Mouse (Mus musculus) neutrophil, adult 59 days (primary cell): ENCODE results near the gene Marveld3. TPM values are rescaled to one million over a fixed set of nuclear protein-coding genes. Genes with fewer than 3 reads are reported as not detected.

Experiments
- total RNA-seq, 2 experiments: library from RNA; stranded (reverse); gene quantifications; 1 replicate in 1 of 2; 2 replicates in 1 of 2; pipeline ENCODE4 v1.2.4; 2023

Marveld3 gene
- total RNA-seq, result not detected

DNA sequence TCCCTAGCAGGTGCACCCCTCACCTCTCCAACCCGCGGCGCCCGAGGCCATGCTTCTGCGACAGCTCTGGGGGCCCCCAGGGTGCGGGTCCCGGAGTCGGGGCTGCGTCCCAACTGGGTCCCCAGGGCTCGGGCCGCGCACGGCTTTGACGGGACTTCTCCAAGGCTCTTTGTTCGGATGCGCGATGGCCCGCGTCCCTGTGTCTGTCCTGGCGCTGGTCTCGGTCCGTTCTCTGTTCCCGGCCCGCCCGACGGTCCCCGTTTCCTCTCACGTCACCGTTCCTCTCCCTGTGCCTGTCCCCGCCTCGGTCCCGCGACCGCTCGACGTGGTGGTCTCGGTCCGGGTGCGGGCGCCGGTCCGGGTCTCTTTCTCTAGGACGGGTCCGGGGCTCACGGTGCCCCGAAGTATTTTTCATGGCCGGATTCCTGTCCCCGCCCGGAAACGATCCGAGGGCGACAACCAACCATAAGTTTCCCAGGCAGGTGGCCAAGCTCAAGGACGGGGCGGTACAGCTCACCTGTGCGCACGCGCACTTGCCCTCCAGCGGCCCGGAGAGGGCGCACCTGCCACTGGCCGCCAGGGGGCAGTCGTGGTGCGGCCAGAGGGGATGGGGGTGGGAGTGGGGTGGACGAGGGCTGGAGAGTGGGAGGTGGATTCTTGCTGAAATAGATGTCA lies at the start of gene Marveld3:
Marveld3 (minus strand) TSS at position 511 of the 675 bp plus-strand sequence.

DNA sequence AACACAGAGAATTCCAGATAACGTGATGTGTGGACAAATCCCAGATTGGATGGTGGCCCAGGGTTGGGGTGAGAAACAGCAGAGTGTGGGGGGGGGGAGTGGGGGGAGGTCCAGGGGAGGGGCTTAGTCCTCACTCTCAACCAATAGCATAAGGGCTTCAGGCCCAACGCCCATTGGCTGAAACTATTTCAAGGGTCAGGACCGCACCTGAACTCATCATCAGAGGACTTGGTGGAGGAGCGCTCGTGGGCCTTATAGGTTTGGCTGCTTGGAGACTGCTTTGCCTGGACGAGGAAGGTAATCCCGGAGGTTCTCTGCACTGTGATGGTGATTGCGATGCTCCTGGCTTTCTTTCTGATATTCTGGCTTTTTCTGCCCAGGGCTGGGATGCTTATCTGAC lies 28.2 kb upstream of the Marveld3 start, which contains the start of gene Tat:
Tat (plus strand) TSS at position 214 of the 400 bp plus-strand sequence.

Other genes with a start within 250 kb of the Marveld3 start
- gene Atxn1l, start 224.5 kb downstream of the Marveld3 start, total RNA-seq, result 10 to 100 TPM; 24.6 to 32.2 TPM
- gene Ap1g1, start 183.6 kb downstream of the Marveld3 start, total RNA-seq, result 10 to 100 TPM; 70.8 to 74.6 TPM
- 1 to 10 TPM; 6.6 to 6.9 TPM for gene Phlpp2, start 93.7 kb downstream of the Marveld3 start, total RNA-seq
- gene Tat, start 28.2 kb upstream of the Marveld3 start, total RNA-seq, result not detected
- not detected for gene Chst4, start 77.5 kb upstream of the Marveld3 start, total RNA-seq
- gene Zfp612, start 117.5 kb upstream of the Marveld3 start, total RNA-seq, result not detected
- gene Gm21964, start 139.0 kb upstream of the Marveld3 start, total RNA-seq, result not detected
- gene Gm17720, start 140.6 kb upstream of the Marveld3 start, total RNA-seq, result not detected
- not detected for gene Calb2, start 206.0 kb upstream of the Marveld3 start, total RNA-seq